Mouse (Mus musculus): ENCODE results near the gene Car11. TPM values are rescaled to one million over a fixed set of nuclear protein-coding genes. Genes with fewer than 3 reads are reported as not detected.
A peak's percentile ranks its signal among the peaks of the same experiment; 100 is the strongest.

Car11 gene
- total RNA-seq, 2 experiments from 2014 or later, result 8.6 to 10.2 TPM

- DNase-seq, result peak; percentile 50 to 56
These were observed 11.0 kb downstream of the Car11 start for GRCm38 (mm10) chr7:45710477-45711191.

GRCm38 (mm10) chr7:45711316-45712021 lies 11.8 kb downstream of the Car11 start:
- DNase-seq, result no peak

GRCm38 (mm10) chr7:45712022-45712757 lies 12.5 kb downstream of the Car11 start:
- peak; percentile 87 to 89 for DNase-seq

GRCm38 (mm10) chr7:45713396-45713795 lies 13.8 kb downstream of the Car11 start:
- DNase-seq, result no peak

- DNase-seq, result no peak
These were observed 14.4 kb downstream of the Car11 start for GRCm38 (mm10) chr7:45713881-45714520.

GRCm38 (mm10) chr7:45714630-45715089 lies 15.0 kb downstream of the Car11 start:
- no peak for DNase-seq

GRCm38 (mm10) chr7:45715090-45715708 lies 15.6 kb downstream of the Car11 start, which contains the start of gene Rpl18:
Rpl18 (plus strand) TSS chr7:45715457.
- DNase-seq, result peak; percentile 99

- DNase-seq, result peak in 1 of 2 experiments; percentile 45
These were observed 16.3 kb downstream of the Car11 start for GRCm38 (mm10) chr7:45715741-45716459.

GRCm38 (mm10) chr7:45716460-45716857 lies 16.8 kb downstream of the Car11 start:
- DNase-seq, result no peak

- no peak for DNase-seq
These were observed 17.6 kb downstream of the Car11 start for GRCm38 (mm10) chr7:45716952-45717917.

- peak; percentile 97 to 98 for DNase-seq
These were observed 18.3 kb downstream of the Car11 start, which contains the start of gene Sphk2 for GRCm38 (mm10) chr7:45717918-45718297. Sphk2 (minus strand) TSS chr7:45718002.

GRCm38 (mm10) chr7:45718331-45718730 lies 18.7 kb downstream of the Car11 start:
- no peak for DNase-seq

GRCm38 (mm10) chr7:45719180-45719579 lies 19.5 kb downstream of the Car11 start:
- DNase-seq, result no peak

GRCm38 (mm10) chr7:45719738-45720412 lies 20.2 kb downstream of the Car11 start:
- DNase-seq, result no peak

- no peak for DNase-seq
These were observed 21.0 kb downstream of the Car11 start, which contains the start of gene Fam83e for GRCm38 (mm10) chr7:45720413-45721233. Fam83e (plus strand) TSS chr7:45721212.

GRCm38 (mm10) chr7:45721234-45721571 lies 21.6 kb downstream of the Car11 start:
- DNase-seq, result no peak

- no peak for DNase-seq
These were observed 22.2 kb downstream of the Car11 start for GRCm38 (mm10) chr7:45721642-45722347.

GRCm38 (mm10) chr7:45722348-45722713 lies 22.7 kb downstream of the Car11 start:
- DNase-seq, result no peak

All from adrenal gland, postnatal 36 days (tissue).